Mouse (Mus musculus) urinary bladder, adult 2 months (tissue): ENCODE data around the gene Lmbrd2. TPM values are rescaled to one million over a fixed set of nuclear protein-coding genes. Genes with fewer than 3 reads are reported as not detected.
"Not testable (repeated sequence)": the region's sequence is repeated elsewhere in the genome, so short reads cannot be mapped to it uniquely, and the experiment has no call there.

ENCODE experiments used
- DNase-seq: peaks from one replicate; pipeline ENCODE4 v3.0.0; 2022; ENCODE audit warnings: low spot score
- polyA plus RNA-seq: library from polyadenylated mRNA; depleted of rRNA; stranded (reverse); fragments of >200 nt; gene quantifications from 2 replicates; pipeline ENCODE4 v1.2.3, GENCODE M21; 2012; rRNA removed

The Lmbrd2 gene
- polyA plus RNA-seq, 1 experiment, result 9.3 TPM

DNA sequence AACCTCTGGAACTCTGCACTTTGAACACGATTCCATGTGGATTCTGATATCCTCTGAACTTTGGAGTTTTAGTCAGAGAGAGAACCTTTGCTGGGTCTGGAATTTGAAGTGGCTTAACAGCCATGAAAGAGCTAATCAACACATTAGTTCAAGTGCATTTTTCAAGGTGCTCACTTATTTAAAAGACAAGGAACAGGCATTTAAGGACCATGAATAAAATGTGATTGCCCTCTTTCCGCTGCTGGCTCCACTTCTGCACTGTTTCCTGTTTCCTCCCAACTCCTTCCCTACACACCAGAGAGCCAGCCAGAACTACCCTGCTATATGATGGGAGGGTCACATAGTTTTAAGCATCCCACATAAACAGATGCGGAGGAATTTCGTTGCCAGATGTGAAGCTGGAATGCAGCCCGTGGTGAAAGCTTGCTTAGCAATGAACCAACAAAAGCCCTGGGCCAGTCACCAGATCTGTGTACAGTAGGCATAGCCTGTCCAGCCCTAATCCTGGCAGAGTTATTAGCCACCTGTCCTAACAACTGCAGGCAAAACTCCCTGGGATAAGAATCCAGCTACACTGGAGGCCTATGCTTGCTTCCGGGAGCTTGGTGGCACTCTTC, 5.4 kb upstream of the Lmbrd2 start:
- no peak for DNase-seq

DNA sequence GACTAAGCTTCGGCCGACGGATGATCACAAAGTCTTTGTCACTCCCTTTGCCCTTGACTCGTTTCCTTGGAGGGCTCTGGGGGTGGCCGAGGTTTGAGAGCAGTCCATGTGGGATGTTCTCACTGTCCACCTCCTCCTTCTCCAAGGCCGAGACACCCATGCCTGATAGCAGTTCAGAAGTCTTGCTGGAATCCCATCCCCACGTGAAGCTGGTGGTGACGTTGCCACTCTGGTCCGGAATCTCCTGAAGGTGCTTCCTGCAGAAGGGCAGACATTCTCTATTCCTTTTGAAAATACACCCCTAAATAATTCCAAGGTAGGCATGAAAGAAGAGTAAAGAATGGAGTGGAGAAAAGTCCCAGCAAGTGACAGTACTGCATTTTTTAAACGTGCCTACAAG, 903 bp upstream of the Lmbrd2 start:
- no peak for DNase-seq

DNA sequence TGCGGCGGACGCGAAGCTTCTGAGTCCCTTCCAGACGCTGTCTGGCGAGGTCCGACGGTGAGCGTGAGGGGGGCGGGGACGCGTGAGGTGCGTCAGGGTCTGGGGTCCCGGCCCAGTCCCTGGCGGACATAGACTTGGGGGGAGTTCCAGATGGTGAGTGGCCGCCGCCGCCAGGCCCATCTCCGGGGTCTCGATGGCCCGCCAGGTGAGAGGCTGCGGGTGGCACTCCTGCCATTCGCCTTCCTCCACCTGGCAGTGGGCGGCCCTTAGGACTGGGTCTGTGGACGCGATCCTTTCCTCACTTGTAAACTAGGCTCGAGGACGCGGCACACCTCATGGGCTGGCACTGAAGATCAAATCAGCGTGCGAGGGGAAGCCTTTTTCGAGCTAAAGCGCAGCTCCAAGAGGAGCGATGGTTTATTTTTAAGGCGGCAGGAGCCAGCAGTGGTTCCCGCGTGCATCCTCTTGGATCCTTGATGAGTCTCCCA, 378 bp downstream of the Lmbrd2 start:
- DNase-seq, result peak; percentile 50

DNA sequence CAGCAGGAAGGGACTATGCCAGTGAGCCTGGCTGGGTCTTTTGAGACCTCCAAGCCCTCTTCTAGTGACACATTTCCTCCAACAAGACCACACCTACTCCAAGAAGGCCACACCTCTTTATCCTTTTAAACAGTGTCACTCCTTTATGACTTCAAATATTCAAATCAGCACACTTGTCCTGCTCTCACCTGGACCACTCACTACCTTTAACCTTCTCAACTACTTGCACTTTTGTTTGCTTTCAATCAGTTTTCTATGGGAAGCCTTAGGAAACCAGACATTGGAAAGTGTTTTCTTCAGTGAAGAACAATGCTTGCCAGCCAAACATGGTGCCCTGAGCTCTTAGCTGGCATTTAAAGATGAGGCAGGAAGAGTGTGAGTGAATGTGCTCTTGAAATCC, 15.0 kb downstream of the Lmbrd2 start, which contains the start of gene Skp2:
Skp2 (minus strand) TSS at position 101 of the 400 bp plus-strand sequence.
- no peak for DNase-seq

DNA sequence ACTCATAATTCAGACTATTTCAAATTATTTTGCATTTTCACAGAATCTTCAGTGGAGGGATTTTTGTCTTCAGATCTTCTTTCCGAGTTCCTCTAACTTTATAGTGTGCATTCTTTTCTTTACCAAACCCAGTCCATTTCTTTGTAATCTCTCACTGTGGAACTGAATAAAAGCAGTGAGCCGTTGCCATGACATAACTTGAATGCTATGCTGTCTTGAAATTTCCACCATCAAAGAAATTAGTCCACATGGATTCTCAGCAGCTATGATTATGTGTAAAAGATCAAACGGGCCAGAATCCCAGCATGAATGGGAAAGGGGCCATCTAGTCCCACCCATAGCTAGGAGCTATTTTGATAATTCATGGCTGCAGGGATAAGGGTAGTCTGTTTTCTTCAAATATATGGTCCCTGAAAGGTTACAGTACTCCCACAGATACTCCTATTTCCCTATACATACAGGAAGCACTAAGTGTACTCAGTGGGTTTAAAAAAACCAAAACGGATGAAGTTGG, 22.3 kb downstream of the Lmbrd2 start:
- DNase-seq, result no peak

DNA sequence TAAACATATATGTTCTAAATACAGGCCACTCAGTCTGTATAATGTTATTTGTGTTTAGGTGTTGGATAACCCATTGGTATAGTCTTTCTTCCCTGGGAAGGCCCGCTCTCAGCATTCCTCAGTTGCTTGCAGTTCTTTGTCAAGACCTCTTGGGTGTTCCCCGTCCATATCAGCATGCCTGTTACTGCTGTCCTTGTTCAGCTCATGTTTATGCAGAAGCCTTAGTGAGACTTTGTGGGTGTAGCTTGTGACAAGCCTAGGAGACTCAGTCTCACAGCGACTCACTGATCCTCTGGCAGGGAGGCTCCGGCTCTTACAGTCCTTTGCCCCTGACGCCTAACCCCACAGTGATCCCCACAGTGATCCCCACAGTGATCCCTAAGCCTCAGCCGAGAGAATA, 23.8 kb downstream of the Lmbrd2 start:
- DNase-seq, result no peak

DNA sequence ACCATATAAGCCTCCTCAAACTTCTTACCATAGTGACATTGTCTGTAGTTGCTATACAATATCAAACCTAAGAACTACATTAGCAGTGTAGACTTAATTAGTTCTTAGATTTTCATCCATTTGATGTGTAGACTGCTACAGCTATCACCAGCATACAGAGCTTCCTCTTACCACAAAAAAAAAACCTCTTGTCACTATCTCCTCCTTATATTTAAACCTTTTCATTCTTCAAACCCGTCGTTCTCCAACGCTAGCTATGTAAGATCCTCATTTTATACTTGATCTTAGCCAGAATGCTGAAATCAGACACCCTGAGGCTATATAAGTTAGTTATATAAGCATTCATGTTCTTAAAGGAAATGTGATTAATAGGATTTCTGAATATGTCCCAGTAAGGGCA, 36.7 kb downstream of the Lmbrd2 start:
- DNase-seq, result no peak

DNA sequence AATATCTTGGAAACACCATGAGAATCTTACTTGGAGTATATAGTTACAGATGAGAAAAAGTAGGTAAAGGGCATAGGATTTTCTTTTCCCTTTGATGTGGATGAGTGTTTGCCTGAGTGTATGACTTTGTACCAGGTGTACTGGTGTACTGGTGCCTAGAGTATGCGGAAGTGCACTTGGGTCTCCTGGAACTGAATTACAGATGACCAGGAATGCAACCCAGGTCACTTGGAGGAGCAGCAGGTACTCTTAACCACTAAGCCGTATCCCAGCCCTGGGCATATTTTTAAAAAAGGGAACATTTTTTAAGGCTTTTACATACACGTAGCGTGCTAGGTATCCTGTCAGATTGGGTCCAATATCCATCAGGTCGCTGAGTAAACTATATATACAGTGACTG, 43.6 kb downstream of the Lmbrd2 start:
- DNase-seq, result no peak

DNA sequence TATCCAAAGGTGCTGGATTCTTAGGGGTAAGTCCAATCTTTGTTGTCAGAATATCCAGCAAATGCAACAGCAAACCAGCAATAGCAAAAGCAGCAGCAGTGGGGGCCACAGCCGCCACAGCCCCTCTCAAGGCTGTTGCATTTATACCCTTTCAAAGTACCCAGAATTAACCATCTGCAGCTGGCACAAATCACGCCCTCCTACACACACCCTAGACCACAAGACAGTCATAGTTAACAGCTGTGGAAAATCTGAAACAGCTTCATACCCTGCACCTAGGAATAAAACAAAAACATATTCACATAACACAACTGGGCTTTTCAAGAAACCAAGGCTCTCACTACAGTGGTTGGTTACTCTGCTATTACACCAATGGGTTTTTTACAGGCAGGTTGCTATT, 49.4 kb downstream of the Lmbrd2 start:
- no peak for DNase-seq

DNA sequence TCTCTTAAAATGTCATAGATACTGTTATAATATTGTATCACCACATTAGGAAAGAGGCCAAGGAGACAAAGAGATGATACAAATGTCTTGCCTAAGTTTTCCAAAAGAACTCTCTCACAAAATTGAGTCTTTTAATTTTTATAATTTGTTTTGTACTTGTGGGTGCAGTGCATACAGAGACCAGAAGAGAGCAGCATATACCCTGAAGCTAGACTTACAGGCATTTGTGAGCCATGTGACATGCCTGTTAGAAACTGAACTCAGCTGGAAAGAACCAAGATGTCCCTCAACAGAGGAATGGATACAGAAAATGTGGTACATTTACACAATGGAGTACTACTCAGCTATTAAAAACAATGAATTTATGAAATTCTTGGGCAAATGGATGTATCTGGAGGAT, 52.3 kb downstream of the Lmbrd2 start:
- DNase-seq, result not testable (repeated sequence)

DNA sequence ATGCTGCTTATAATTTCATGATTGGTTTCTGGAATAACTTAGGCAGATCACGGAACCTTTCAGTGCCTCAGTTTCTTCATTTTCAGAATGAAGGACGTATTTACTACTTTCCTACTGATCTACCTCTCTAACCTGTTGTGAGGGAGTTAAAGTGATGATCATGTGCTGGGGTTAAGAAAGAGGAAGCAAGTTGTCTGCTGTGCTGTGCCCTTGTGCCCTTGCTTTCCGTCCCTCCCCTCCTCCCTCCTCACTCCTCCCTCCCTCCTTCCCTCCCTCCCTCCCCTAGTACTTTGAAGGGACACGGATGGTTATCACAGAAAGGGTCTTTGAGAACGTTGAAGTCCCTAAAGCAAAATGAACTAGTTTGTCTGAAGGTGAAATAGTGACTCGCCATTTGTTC, 58.1 kb downstream of the Lmbrd2 start:
- no peak for DNase-seq

DNA sequence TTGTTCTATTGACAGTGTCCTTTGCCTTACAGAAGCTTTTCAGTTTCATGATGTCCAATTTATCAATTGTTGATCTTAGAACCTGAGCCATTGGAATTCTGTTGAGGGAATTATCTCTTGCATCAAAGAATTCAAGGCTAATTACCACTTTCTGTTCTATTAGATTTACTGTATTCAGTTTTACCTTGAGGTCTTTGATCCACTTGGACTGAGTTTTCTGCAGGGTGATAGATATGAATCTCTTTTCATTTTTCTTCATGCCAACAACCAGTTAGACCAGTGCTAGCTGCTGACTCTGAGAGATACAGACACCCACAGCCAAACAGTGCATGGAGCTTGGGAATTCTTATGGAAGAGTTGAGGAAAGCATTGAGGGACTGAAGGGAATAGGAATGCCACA, 71.5 kb downstream of the Lmbrd2 start:
- no peak for DNase-seq

DNA sequence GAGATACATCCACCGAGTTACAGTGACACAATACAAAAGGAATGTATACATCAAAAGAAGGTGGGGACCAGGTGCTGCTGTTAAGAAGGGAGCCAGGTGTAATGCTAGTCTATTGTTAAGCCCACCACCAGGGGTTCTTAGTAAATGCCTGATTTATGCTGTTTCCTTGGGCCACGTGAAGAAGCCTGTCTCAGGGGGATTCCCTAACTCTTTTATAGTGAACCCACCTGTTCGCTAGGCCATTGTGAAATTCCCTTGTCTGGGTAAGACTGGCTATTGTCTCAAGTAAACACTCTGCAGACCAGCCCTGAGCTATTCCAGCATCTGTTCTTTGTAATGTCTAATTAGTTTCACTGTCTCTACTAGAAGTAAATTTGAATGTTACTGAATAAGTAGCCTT, 72.7 kb downstream of the Lmbrd2 start:
- not testable (repeated sequence) for DNase-seq

DNA sequence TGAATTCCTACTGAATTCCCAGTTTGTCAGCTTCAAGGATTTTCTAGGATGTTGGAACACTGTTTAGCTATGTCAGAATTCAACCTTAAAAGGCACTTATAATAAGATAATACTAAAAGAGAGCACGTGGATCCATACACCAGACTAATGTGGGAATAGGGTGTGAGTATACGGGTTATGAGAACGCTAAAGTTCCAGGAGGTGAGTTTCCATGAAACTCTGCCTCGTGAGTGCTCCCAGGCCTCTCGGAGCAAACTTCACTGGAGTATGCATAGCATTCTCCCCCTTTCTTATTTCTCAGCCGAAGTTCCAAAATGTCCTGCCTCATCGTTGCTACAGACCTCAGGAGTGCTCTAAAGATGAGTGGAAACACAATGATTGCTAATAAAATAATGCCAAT, 73.1 kb downstream of the Lmbrd2 start:
- not testable (repeated sequence) for DNase-seq

DNA sequence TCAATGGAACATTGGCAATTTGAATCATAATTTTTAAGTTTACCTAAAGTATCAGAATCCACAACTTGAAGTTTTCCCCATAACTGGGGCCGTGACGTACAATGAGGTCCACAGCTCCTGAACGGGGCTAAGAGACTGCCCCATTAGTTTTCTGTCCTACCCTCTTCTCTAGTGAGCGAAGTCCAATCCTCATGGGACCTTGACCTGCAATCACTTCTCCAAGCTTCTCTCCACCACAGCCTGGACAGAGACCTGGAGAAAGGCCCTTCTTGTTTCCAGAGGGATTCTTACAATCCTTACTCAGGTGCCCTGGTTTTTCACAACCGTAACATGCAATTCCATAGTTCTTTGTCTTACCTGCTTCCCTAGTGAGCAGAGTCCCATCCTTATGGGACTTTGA, 76.1 kb downstream of the Lmbrd2 start:
- DNase-seq, result no peak

DNA sequence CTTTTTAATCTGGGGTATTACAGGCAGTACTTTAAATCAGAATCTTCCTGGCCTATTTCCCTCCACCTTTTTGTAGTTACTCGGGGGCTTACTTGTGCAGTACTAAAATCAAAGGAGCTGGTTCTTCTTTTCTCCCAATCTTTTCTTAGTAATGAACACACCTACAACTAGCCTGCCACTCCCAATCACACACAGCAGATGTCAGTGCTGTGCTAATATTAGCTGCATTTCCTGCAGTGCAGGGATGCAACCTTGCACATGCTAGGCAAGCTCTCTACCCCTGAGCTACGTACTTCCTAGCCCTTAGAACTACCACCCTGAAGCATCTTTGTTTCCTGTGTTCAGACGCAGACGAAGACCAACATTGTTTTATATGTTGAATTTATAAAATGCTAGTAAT, 90.6 kb downstream of the Lmbrd2 start:
- DNase-seq, result not testable (repeated sequence)

DNA sequence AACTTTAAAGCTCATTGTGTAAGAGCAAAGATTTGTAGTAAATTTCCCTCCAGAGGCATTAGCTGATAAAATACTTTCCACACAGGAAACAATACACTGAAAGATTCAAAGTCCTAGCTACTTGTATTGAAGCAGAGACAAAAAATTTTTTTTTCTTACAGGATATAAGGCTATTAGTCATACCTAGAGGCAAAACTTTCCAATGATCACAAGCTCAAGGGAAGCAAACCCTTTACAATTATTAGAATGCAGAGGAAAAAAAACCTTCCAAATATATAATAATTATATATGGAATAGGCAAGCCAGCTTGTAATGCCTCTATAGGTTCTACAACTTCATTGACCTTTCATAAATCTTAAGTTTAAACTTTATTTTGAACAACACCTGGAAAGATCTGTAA, 106.0 kb downstream of the Lmbrd2 start:
- no peak for DNase-seq

Other genes starting within 250 kb of the Lmbrd2 start
- 0.44 and 0.45 TPM in 2 replicates for gene Ranbp3l, start 172.6 kb upstream of the Lmbrd2 start, polyA plus RNA-seq
- 16.1 and 17.6 TPM in 2 replicates for gene Nadk2, start 69.3 kb upstream of the Lmbrd2 start, polyA plus RNA-seq
- gene Skp2, start 14.9 kb downstream of the Lmbrd2 start, polyA plus RNA-seq, result 1.5 and 2.0 TPM in 2 replicates
- not detected in 2 replicates for gene Ugt3a1, start 136.3 kb downstream of the Lmbrd2 start, polyA plus RNA-seq
- gene Ugt3a2, start 195.0 kb downstream of the Lmbrd2 start, polyA plus RNA-seq, result 0.03 TPM in 1 of 2 replicates, not detected in the other